Mouse (Mus musculus): ENCODE measurements around the gene Prpf38b. TPM values are rescaled to one million over a fixed set of nuclear protein-coding genes. Genes with fewer than 3 reads are reported as not detected.
A peak's percentile ranks its signal among the peaks of the same experiment; 100 is the strongest.
"Not testable (repeated sequence)": the region's sequence is repeated elsewhere in the genome, so short reads cannot be mapped to it uniquely, and the experiment has no call there.

Prpf38b gene
- total RNA-seq, 2 experiments from 2014 or later, result 13.1 to 17.2 TPM

GRCm38 (mm10) chr3:108865129-108865528 is 46.4 kb downstream of the Prpf38b start:
- intact Hi-C loops (cut with DNase I), result no loop called here
- DNase-seq, result no peak

DNA sequence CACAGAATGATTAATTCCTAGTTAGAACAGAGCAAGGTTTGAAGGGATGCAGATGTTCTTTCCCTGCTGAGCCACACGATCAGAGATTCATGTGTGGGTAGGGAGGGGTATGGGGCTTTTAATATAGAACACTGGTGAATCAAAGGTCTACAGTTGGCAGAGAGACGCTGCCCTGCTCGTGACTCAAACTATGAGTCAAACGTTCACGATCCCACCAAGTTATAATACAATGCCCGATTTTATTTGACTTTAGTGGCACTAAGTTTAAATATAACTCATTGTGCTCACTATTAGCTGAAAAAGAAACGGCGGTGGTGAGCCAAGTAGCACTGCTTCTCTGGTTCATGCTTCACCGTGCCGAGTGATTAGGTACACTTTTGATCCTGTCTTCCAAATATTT is 48.4 kb downstream of the Prpf38b start:
- intact Hi-C loops (cut with DNase I), result no loop called here
- no peak for DNase-seq

DNA sequence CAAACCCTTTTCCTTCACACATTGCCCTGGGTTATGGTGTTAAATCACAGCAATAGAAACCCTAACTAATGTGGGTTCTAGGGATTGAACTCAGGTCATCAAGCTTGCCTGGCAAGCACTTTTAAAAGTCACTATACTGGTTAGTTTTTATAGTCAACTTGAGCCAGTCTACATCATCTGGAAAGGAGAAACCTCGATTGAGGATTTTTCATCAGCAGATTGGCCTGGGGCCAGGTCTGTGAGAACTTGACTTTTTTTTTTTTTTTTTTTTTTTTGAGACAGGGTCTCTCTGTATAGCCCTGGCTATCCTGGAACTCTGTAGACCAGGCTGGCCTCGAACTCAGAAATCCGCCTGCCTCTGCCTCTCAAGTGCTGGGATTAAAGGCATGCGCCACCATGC is 49.2 kb downstream of the Prpf38b start:
- intact Hi-C loops (cut with DNase I); DNase-seq: not testable (repeated sequence)

DNA sequence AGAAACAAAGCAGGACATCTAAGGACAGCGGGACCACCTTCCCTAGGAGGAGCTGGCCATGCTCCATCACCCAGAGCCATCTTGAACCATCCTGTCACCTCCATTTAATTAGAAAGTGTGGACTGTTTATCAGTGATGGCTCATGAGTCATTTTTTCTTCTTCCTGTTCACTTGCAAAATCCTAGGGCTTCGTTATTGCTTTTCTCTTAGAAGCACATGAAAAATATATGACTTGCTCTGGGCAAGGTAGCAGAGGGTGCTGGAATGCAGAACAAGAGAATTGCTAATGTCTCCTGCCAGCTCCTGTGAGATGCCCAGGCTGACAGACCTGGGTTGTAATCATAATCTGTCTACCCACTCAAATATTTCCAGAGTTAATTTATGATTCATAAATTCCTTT is 50.7 kb downstream of the Prpf38b start:
- DNase-seq, result no peak
- intact Hi-C loops (cut with DNase I), result no loop called here

DNA sequence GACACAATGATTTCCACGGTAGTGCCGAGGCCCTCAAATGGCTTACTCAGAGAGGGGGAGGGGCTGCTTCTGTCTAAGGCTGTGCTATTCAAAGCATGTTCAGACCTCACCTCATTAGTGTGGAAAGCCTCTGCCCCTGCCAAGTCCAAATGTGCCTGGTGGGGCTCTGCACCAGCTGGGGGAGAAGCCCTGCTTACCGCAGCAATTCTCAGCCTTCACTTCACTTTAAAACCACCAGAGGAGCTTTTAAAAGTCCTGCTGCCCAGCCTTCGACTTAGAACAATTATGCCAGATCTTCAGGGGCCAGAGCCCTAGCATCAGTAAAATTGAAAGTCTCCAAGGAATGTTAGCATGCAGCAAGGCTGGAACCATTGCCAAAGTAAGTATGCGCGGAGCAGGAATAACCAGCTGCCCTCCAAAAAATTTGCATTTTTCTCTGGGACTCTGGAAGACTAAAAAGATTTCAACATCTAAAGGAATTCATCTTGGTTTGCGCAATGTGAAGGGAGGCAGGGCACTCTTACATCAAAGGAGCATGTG is 53.2 kb downstream of the Prpf38b start:
- peak in 1 of 2 experiments; percentile 48 for DNase-seq
- intact Hi-C loops (cut with DNase I), result loop anchor here (10.0 kb wide), 1 partner anchor 206 kb away; no protein-coding TSS in a partner anchor

DNA sequence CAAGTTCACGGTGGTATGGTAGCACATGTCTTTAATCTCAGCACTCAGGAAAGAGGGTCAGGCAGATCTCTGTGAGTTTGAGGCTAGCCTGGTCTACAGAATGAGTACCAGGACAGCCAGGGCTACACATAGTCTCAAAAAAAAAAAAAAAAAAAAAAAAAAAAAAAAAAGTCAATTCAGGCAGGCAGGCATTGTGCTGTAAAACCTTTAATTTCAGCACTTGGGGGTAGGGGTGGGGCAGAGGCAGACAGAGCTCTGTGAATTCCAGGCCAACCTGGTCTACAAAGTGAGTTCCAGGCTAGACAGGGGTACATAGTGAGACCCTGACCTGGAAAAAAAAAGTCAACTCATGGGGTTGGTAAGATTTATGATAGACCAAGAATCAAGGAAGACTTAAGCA is 53.8 kb downstream of the Prpf38b start:
- no peak for DNase-seq
- intact Hi-C loops (cut with DNase I), result loop anchor here (10.0 kb wide), 1 partner anchor 207 kb away; no protein-coding TSS in a partner anchor

- DNase-seq, result no peak
- intact Hi-C loops (cut with DNase I), result loop anchor here (10.0 kb wide), 1 partner anchor 208 kb away; no protein-coding TSS in a partner anchor
Observed at GRCm38 (mm10) chr3:108857124-108857470, 54.4 kb downstream of the Prpf38b start.

DNA sequence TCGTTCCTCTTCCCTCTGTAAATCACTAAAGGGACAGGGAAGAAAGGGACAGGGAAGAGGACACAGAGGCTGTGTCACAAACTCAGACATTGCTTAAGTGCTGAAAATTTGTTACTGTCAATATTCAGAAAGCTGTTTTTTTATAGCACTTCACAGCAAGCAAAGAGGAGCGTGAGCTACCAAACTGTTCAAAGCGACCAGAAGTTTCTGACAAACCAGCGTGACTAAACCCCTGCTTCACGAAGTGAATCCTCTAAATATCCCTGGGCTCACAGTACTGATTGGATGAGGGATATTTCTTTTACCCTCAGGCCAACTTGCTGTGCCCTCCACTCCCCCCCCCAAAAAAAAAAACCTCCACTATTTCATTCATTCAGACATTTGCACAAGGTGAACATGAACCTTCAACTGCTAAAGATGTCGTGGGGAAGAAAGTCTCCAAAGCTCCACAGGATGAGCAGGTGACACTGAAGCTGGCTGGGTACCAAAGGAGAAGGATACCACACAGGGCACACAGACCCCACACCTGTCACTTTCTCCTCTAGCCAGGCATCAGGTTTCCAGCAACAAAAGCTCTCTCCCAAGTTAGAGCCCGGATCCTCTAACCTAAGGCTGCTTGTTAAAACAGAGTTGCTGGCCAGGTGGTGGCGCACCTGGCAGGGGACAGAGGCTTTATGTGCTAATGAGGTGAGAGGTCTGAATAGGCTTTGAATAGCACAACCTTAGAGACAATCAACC is 55.0 kb downstream of the Prpf38b start:
- intact Hi-C loops (cut with DNase I), result loop anchor here (10.0 kb wide), 1 partner anchor 208 kb away; no protein-coding TSS in a partner anchor
- DNase-seq, result no peak

- intact Hi-C loops (cut with DNase I), result loop anchor here (10.0 kb wide), 1 partner anchor 209 kb away; no protein-coding TSS in a partner anchor
Observed at GRCm38 (mm10) chr3:108855864-108856263, 55.7 kb downstream of the Prpf38b start.

GRCm38 (mm10) chr3:108855371-108855770 is 56.2 kb downstream of the Prpf38b start:
- intact Hi-C loops (cut with DNase I), result loop anchor here (10.0 kb wide), 1 partner anchor 209 kb away; no protein-coding TSS in a partner anchor
- DNase-seq, result peak; percentile 28 to 42

More at GRCm38 (mm10) chr3:108855864-108856263, 55.7 kb downstream of the Prpf38b start:
- peak in 1 of 2 experiments; percentile 38 for DNase-seq

- no peak for DNase-seq
- intact Hi-C loops (cut with DNase I), result loop anchor here (10.0 kb wide), 1 partner anchor 212 kb away; no protein-coding TSS in a partner anchor
Observed at GRCm38 (mm10) chr3:108853266-108853665, 58.3 kb downstream of the Prpf38b start.

Other genes starting within 250 kb of the Prpf38b start
- gene Gpsm2, start 189.4 kb downstream of the Prpf38b start, total RNA-seq (2021), result 1 to 10 TPM; 1.7 to 1.9 TPM
- under 1 TPM; 0.10 to 0.25 TPM for gene Aknad1, start 172.1 kb downstream of the Prpf38b start, total RNA-seq (2021)
- 10 to 100 TPM; 25.3 to 26.7 TPM for gene Stxbp3, start 71.2 kb downstream of the Prpf38b start, total RNA-seq (2021)
- under 1 TPM in 1 of 2 experiments, not detected in 1; 0.05 TPM for gene Fndc7, start 21.7 kb downstream of the Prpf38b start, total RNA-seq (2021)
- not detected for gene Henmt1, start 28.1 kb upstream of the Prpf38b start, total RNA-seq (2021)
- gene Gm9857, start 28.7 kb upstream of the Prpf38b start, total RNA-seq (2021), result not detected
- gene Fam102b, start 115.9 kb upstream of the Prpf38b start, total RNA-seq (2021), result 1 to 10 TPM; 6.1 to 7.0 TPM
- gene Slc25a54, start 168.7 kb upstream of the Prpf38b start, total RNA-seq (2021), result not detected
- 1 to 10 TPM; 2.5 to 3.0 TPM for gene Slc25a24, start 211.4 kb upstream of the Prpf38b start, total RNA-seq (2021)